15 mouse cellular contexts compared by ENCODE assay signal in the genomic region with DNA sequence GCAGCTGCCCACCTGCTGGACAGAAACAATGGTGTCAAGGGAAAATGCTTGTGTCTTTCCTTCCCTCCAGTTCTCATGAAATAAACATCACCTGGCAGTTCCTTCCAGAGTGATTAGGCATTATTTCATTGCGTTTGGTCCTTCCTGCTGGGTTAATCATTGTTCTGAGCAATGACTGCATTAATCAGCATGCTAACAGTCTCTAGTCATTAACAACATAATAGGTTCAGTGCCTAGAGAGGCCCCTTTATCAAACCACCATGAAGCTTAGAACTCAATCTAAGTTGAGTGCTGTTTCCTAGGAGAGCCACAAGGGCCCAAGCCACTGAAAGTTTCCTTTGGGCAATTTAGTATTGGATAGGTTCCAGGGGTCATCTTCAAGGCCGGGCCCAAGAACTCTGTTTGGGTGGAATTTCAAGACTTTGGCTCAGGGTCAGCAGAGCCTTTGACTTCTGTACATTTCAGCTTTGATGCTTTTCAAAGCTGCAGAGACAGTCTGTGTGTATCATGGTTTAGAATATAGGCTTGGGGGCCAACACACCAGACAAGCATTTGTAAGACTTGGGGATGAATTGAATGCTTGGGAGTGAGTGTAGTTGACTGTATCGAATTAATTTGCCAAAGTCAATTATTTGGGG.
DNase-seq lines count a peak whose midpoint lies in the region; ATAC-seq and TF ChIP-seq lines count a peak whose summit lies in the region.
"Had no signal": no experiment of that assay in that cellular context is flagged by ENCODE, and none has a peak within 500 bp of the region (broad histone marks: within the 10 kb centered on the region; RNA-seq: fewer than 3 reads in every experiment).

No protein-coding gene starts in this region.

- 48% methylated on average over 3 of the region's 3 CpGs for WGBS in stomach, embryonic 15.5 days
- WGBS in stomach, postnatal 0 days, result 47% methylated on average over 3 of the region's 3 CpGs
- WGBS in kidney, embryonic 14.5 days, result 52% methylated on average over 3 of the region's 3 CpGs
- 63% methylated on average over 3 of the region's 3 CpGs for WGBS in lung, adult 2 months

- no peak overlapping the region for H3K4me3 ChIP-seq in stomach, embryonic 15.5 days (replicated peaks)
- no peak overlapping the region for H3K4me3 ChIP-seq in stomach, postnatal 0 days (ENCODE audit: low read depth, low read length)
- no peak overlapping the region for H3K4me3 ChIP-seq in kidney, embryonic 14.5 days (ENCODE audit: low read length)
- no peak overlapping the region for H3K4me3 ChIP-seq in gastrocnemius, adult 2 months
- no peak overlapping the region for H3K4me3 ChIP-seq in lung, adult 2 months (replicated peaks; ENCODE audit: extremely low read depth, low read depth, low read length)
- H3K4me3 ChIP-seq: embryonic facial prominence, embryonic 12.5 days; limb, embryonic 15.5 days had no signal

- peak; percentile 19; the same call in 1 of the 2 replicates for ATAC-seq in stomach, embryonic 15.5 days (ENCODE audit: insufficient read depth, low FRiP score, low read depth)
- no peak for ATAC-seq in stomach, postnatal 0 days (ENCODE audit: low FRiP score, low TSS enrichment)
- peak; percentile 44; the same call in 1 of the 2 replicates for ATAC-seq in kidney, embryonic 14.5 days (ENCODE audit: low FRiP score, low TSS enrichment)

- no peak overlapping the region for H3K9ac ChIP-seq in stomach, embryonic 15.5 days
- no peak overlapping the region for H3K9ac ChIP-seq in stomach, postnatal 0 days (ENCODE audit: low read length)
- H3K9ac ChIP-seq in kidney, embryonic 14.5 days (ENCODE audit: low read depth, low read length), result no peak overlapping the region
- H3K9ac ChIP-seq: embryonic facial prominence, embryonic 12.5 days; limb, embryonic 15.5 days had no signal

- H3K27ac ChIP-seq in stomach, embryonic 15.5 days, result no peak overlapping the region
- no peak overlapping the region for H3K27ac ChIP-seq in stomach, postnatal 0 days (replicated peaks)
- no peak overlapping the region for H3K27ac ChIP-seq in kidney, embryonic 14.5 days (ENCODE audit: low read depth, low read length)
- H3K27ac ChIP-seq in gastrocnemius, adult 2 months, result no peak overlapping the region
- H3K27ac ChIP-seq: embryonic facial prominence, embryonic 12.5 days; limb, embryonic 15.5 days had no signal

- no peak for TF ChIP-seq CTCF in stomach, postnatal 0 days (IDR thresholded peaks at IDR 0.05; ENCODE audit: low read depth)
- TF ChIP-seq CTCF in gastrocnemius, adult 2 months (IDR thresholded peaks at IDR 0.05), result no peak
- no peak for TF ChIP-seq CTCF in lung, adult 2 months (IDR thresholded peaks at IDR 0.05; ENCODE audit: insufficient read depth, low read length)

- no peaks in the 10 kb centered on the region for H3K4me1 ChIP-seq in stomach, embryonic 15.5 days
- no peaks in the 10 kb centered on the region; the same call in none of the 2 replicates for H3K4me1 ChIP-seq in stomach, postnatal 0 days (replicated peaks; ENCODE audit: control insufficient read depth, insufficient read depth)
- H3K4me1 ChIP-seq in kidney, embryonic 14.5 days (ENCODE audit: control insufficient read depth, insufficient read depth, low read length), result peaks cover 13% of the 10 kb centered on the region
- H3K4me1 ChIP-seq in lung, adult 2 months (ENCODE audit: control insufficient read depth, insufficient read depth, low read length), result peaks cover 2% of the 10 kb centered on the region; the same call in 1 of the 2 replicates

- no peaks in the 10 kb centered on the region for H3K9me3 ChIP-seq in stomach, embryonic 15.5 days
- H3K9me3 ChIP-seq in stomach, postnatal 0 days (ENCODE audit: control insufficient read depth, low read length), result no peaks in the 10 kb centered on the region
- no peaks in the 10 kb centered on the region for H3K9me3 ChIP-seq in kidney, embryonic 14.5 days (ENCODE audit: control insufficient read depth, low read length)
- H3K9me3 ChIP-seq: embryonic facial prominence, embryonic 12.5 days; limb, embryonic 15.5 days had no signal

- peak; percentile 44 for DNase-seq in adrenal gland, postnatal 14 days
- no peak for DNase-seq in adrenal gland, postnatal 4 days (ENCODE audit: low spot score in 2 of 2)
- DNase-seq in stomach, postnatal 0 days (ENCODE audit: low spot score), result no peak
- no peak for DNase-seq in cerebellum, postnatal 4 days (ENCODE audit: low spot score in 2 of 2)
- no peak for DNase-seq in gastrocnemius, adult 2 months
- no peak for DNase-seq in lung, adult 2 months
- DNase-seq: adrenal gland, postnatal 25 days; cerebellum, adult 9-10 months; lung, postnatal 4 days; right cerebral cortex, adult 18-20 months had no signal

- intact Hi-C loops in gastrocnemius, adult 2 months (cut with DNase I), result no loop called here

- no peak overlapping the region for H3K4me2 ChIP-seq in stomach, embryonic 15.5 days
- H3K4me2 ChIP-seq in stomach, postnatal 0 days (replicated peaks; ENCODE audit: low read depth), result no peak overlapping the region
- no peak overlapping the region for H3K4me2 ChIP-seq in kidney, embryonic 14.5 days (replicated peaks; ENCODE audit: low read depth, low read length)
- H3K4me2 ChIP-seq: embryonic facial prominence, embryonic 12.5 days; limb, embryonic 15.5 days had no signal

- no peaks in the 10 kb centered on the region for H3K36me3 ChIP-seq in stomach, embryonic 15.5 days
- H3K36me3 ChIP-seq in stomach, postnatal 0 days (ENCODE audit: control insufficient read depth, insufficient read depth, low read length), result no peaks in the 10 kb centered on the region
- no peaks in the 10 kb centered on the region for H3K36me3 ChIP-seq in kidney, embryonic 14.5 days (ENCODE audit: control insufficient read depth, insufficient read depth, low read length)
- H3K36me3 ChIP-seq: embryonic facial prominence, embryonic 12.5 days; G1E; limb, embryonic 15.5 days had no signal

- H3K27me3 ChIP-seq in stomach, embryonic 15.5 days (replicated peaks), result no peaks in the 10 kb centered on the region
- H3K27me3 ChIP-seq in stomach, postnatal 0 days (ENCODE audit: control insufficient read depth, insufficient read depth, low read length), result no peaks in the 10 kb centered on the region
- no peaks in the 10 kb centered on the region for H3K27me3 ChIP-seq in kidney, embryonic 14.5 days (ENCODE audit: control insufficient read depth, insufficient read depth, low read length)
- H3K27me3 ChIP-seq: embryonic facial prominence, embryonic 12.5 days; limb, embryonic 15.5 days had no signal

- no peak for TF ChIP-seq EP300 in stomach, postnatal 0 days (optimal IDR thresholded peaks at IDR 0.05)

- no peak for TF ChIP-seq POLR2A in lung, adult 2 months (IDR thresholded peaks at IDR 0.05; ENCODE audit: borderline replicate concordance, extremely low read depth, low read depth, low read length)
